Mouse (Mus musculus): Measurements from ENCODE around the gene Tbc1d2b. TPM values are rescaled to one million over a fixed set of nuclear protein-coding genes. Genes with fewer than 3 reads are reported as not detected.

Tbc1d2b gene
- 66.2 TPM for total RNA-seq (2023)

GRCm38 (mm10) chr9:90270193-90270943 lies at the start of gene Tbc1d2b:
TSS of gene Tbc1d2b (minus strand) at chr9:90270804.

GRCm38 (mm10) chr9:90162926-90163748 lies 107.5 kb downstream of the Tbc1d2b start, which contains the start of gene Adamts7:
TSS of gene Adamts7 (plus strand) at chr9:90163069.

Other genes starting within 250 kb of the Tbc1d2b start
- 16.9 TPM for gene Ctsh, start 216.7 kb downstream of the Tbc1d2b start, total RNA-seq (2023)
- 403 TPM for gene Morf4l1, start 156.0 kb downstream of the Tbc1d2b start, total RNA-seq (2023)
- 0.30 TPM for gene Adamts7, start 107.7 kb downstream of the Tbc1d2b start, total RNA-seq (2023)

Data from CD4-positive naive resting alpha-beta T cell, adult 57 days (primary cell).